Comparison of ENCODE assay signal across 43 mouse cellular contexts in the genomic region with DNA sequence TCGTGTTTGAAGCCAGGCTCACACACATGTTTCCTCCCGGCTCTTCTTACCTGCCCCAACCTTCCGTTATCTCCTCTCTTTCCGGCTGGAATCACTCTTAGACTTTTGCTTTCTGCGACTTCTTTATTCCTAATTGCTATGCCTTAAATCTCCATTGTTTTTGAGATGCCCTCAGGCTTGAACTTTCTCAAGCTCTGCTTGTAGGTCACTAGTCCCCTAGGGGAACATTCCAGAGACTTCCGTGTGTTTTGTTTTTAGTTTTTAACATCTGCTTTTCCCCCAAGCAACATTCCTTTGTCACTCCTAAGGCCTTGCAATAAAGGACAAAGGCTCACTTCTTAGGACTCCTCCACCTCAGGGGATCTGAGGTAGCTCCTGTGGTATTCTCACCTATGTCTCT. TPM values are rescaled to one million over a fixed set of nuclear protein-coding genes. Genes with fewer than 3 reads are reported as not detected.
"Had no signal": no experiment of that assay in that cellular context is flagged by ENCODE, and none has a peak within 500 bp of the region (broad histone marks: within the 10 kb centered on the region; RNA-seq: fewer than 3 reads in every experiment).

No protein-coding gene starts in this region.

- H3K4me1 ChIP-seq: heart, embryonic 13.5 days; heart, embryonic 15.5 days; hindbrain, embryonic 13.5 days; hindbrain, embryonic 15.5 days; kidney, embryonic 15.5 days; limb, embryonic 13.5 days; limb, embryonic 15.5 days; liver, embryonic 12.5 days had no signal

- H3K36me3 ChIP-seq: heart, embryonic 13.5 days; heart, embryonic 15.5 days; hindbrain, embryonic 13.5 days; hindbrain, embryonic 15.5 days; kidney, embryonic 15.5 days; limb, embryonic 13.5 days; limb, embryonic 15.5 days; liver, embryonic 12.5 days had no signal

- H3K27me3 ChIP-seq: heart, embryonic 13.5 days; heart, embryonic 15.5 days; hindbrain, embryonic 13.5 days; hindbrain, embryonic 15.5 days; kidney, embryonic 15.5 days; limb, embryonic 13.5 days; limb, embryonic 15.5 days; liver, embryonic 12.5 days had no signal

- DNase-seq: gastrocnemius, postnatal 14 days; gastrocnemius, postnatal 36 days; heart, adult 11 months; heart, adult 2 months; heart, postnatal 14 days; heart, postnatal 36 days; kidney, adult 11 months; kidney, adult 2 months; kidney, adult 9 months; kidney, postnatal 14 days; kidney, postnatal 36 days; layer of hippocampus, adult 9-11 months; layer of hippocampus, postnatal 36 days; left cerebral cortex, postnatal 4 days had no signal

- H3K9ac ChIP-seq: heart, embryonic 13.5 days; heart, embryonic 15.5 days; hindbrain, embryonic 13.5 days; hindbrain, embryonic 15.5 days; kidney, embryonic 15.5 days; limb, embryonic 13.5 days; limb, embryonic 15.5 days; liver, embryonic 12.5 days; liver, embryonic 14.5 days had no signal

- H3K9me3 ChIP-seq: heart, embryonic 13.5 days; heart, embryonic 15.5 days; hindbrain, embryonic 13.5 days; hindbrain, embryonic 15.5 days; kidney, embryonic 15.5 days; limb, embryonic 13.5 days; limb, embryonic 15.5 days; liver, embryonic 12.5 days had no signal

- ATAC-seq: intestine, embryonic 16.5 days; liver, embryonic 12.5 days had no signal

- H3K27ac ChIP-seq: heart, adult 2 months; heart, embryonic 13.5 days; heart, embryonic 15.5 days; hindbrain, embryonic 13.5 days; hindbrain, embryonic 15.5 days; kidney, embryonic 15.5 days; kidney, postnatal 0 days; limb, embryonic 13.5 days; limb, embryonic 15.5 days; liver, embryonic 12.5 days; liver, embryonic 14.5 days had no signal

- H3K4me3 ChIP-seq: heart, adult 2 months; heart, embryonic 13.5 days; heart, embryonic 15.5 days; hindbrain, embryonic 13.5 days; hindbrain, embryonic 15.5 days; kidney, embryonic 15.5 days; limb, embryonic 13.5 days; limb, embryonic 15.5 days; liver, embryonic 12.5 days had no signal

- H3K4me2 ChIP-seq: heart, embryonic 11.5 days; heart, embryonic 13.5 days; heart, embryonic 15.5 days; hindbrain, embryonic 13.5 days; hindbrain, embryonic 15.5 days; kidney, embryonic 15.5 days; limb, embryonic 13.5 days; limb, embryonic 15.5 days; liver, embryonic 12.5 days had no signal

RNA-seq across cellular contexts. Expression of gene Gm9376, which starts 13.4 kb away (rescaled TPM):
- total RNA-seq: gastrocnemius, adult 18-20 months; gastrocnemius, adult 8-10 months; gastrocnemius, postnatal 14 days; gastrocnemius, postnatal 36 days; heart, adult 2 months; heart, postnatal 14 days; heart, postnatal 36 days; hematopoietic stem cell, adult 5-6 weeks; layer of hippocampus, adult 18-20 months; layer of hippocampus, adult 8-10 months; layer of hippocampus, postnatal 14 days; layer of hippocampus, postnatal 36 days; left cerebral cortex, adult 18-20 months; left cerebral cortex, adult 8-10 months; left cerebral cortex, postnatal 10 days; left cerebral cortex, postnatal 25 days; left cerebral cortex, postnatal 4 days; liver, adult 2 months had no signal
- polyA plus RNA-seq: gonadal fat pad, adult 2 months; heart, adult 2 months; heart, embryonic 11.5 days; heart, embryonic 13.5 days; heart, embryonic 15.5 days; heart, postnatal 0 days; hindbrain, embryonic 11.5 days; hindbrain, embryonic 13.5 days; hindbrain, embryonic 15.5 days; intestine, embryonic 14.5 days; intestine, embryonic 16.5 days; kidney, adult 2 months; kidney, embryonic 15.5 days; kidney, postnatal 0 days; large intestine, adult 2 months; limb, embryonic 11.5 days; limb, embryonic 13.5 days; limb, embryonic 15.5 days; liver, adult 2 months; liver, embryonic 12.5 days; liver, embryonic 14.5 days had no signal

RNA-seq across cellular contexts. Expression of gene Sox21, which starts 16.6 kb away (rescaled TPM):
- total RNA-seq: gastrocnemius, adult 18-20 months; gastrocnemius, adult 8-10 months; gastrocnemius, postnatal 14 days; gastrocnemius, postnatal 36 days; heart, adult 2 months; heart, postnatal 36 days; hematopoietic stem cell, adult 5-6 weeks; liver, adult 2 months had no signal
- polyA plus RNA-seq: heart, embryonic 15.5 days; heart, postnatal 0 days; intestine, embryonic 14.5 days; intestine, embryonic 16.5 days; kidney, adult 2 months; kidney, postnatal 0 days; liver, adult 2 months; liver, embryonic 14.5 days had no signal
